Mouse (Mus musculus) intestine, embryonic 16.5 days (tissue): ENCODE results near the gene Fam89a. TPM values are rescaled to one million over a fixed set of nuclear protein-coding genes. Genes with fewer than 3 reads are reported as not detected.

ENCODE experiments used
- ATAC-seq: fragments of 200-750 bp; cut with Nextera tagmentation; 2 replicates; pipeline ENCODE4 v1.8.0; 2017; ENCODE audit warnings: moderate TSS enrichment, moderate library complexity
- H3K27ac ChIP-seq: fragments of 300-500 bp; sonication (generic); 2 replicates; pipeline ENCODE4 v1.5.1; 2014; ENCODE audit warnings: mild to moderate bottlenecking, low read length
- H3K27me3 ChIP-seq: fragments of 300-500 bp; sonication (generic); replicated peaks from 2 replicates; pipeline ENCODE4 v1.6.1; 2014; ENCODE audit warnings: low read length, control low read depth, mixed read lengths; ENCODE audit not compliant: control insufficient read depth, insufficient read depth
- H3K36me3 ChIP-seq: fragments of 300-500 bp; sonication (generic); 2 replicates; pipeline ENCODE4 v1.6.1; 2014; ENCODE audit warnings: low read length, control low read depth; ENCODE audit not compliant: control insufficient read depth, insufficient read depth
- H3K4me1 ChIP-seq: fragments of 300-500 bp; sonication (generic); 2 replicates; pipeline ENCODE4 v1.6.1; 2014; ENCODE audit warnings: low read length, control low read depth, mixed read lengths; ENCODE audit not compliant: control insufficient read depth, insufficient read depth
- H3K4me2 ChIP-seq: fragments of 300-500 bp; sonication (generic); 2 replicates; pipeline ENCODE4 v1.6.1; 2014; ENCODE audit warnings: low read depth, low read length, control low read depth
- H3K4me3 ChIP-seq: fragments of 300-500 bp; sonication (generic); 2 replicates; pipeline ENCODE4 v1.5.1; 2014; ENCODE audit warnings: mild to moderate bottlenecking, low read length
- H3K9ac ChIP-seq: fragments of 300-500 bp; sonication (generic); 2 replicates; pipeline ENCODE4 v1.6.1; 2014; ENCODE audit warnings: low read depth, low read length
- H3K9me3 ChIP-seq: fragments of 300-500 bp; sonication (generic); 2 replicates; pipeline ENCODE4 v1.6.1; 2016; ENCODE audit warnings: low read length, control low read depth; ENCODE audit not compliant: control insufficient read depth
- WGBS: fragments of 180-500 bp; shearing (Covaris S2); extraction: QIAGEN DNeasy Blood & Tissue Kit; methylation state at CpG from one replicate; pipeline ENCODE4 v1.1.7; 2014; 5-methylcytosine and 5-hydroxymethylcytosine counted together
- polyA plus RNA-seq: library from polyadenylated mRNA; unstranded; fragments of >200 nt; fragmentation: Nextera tagmentation; extraction: Ambion mirVana; gene quantifications from 2 replicates; pipeline ENCODE4 v1.2.1, GENCODE M21; 2015

Fam89a gene
- polyA plus RNA-seq, 1 experiment from 2014 or later: 2.9 TPM

GRCm38 (mm10) chr8:124756153-124756552, 4.5 kb upstream of the Fam89a start:
- Histone ChIP-seq H3K4me1 (peaks cover 24% of the 10 kb centered on the region), H3K9me3 (no peaks in the 10 kb centered on the region), H3K4me3 (no peak overlapping the region), H3K9ac (no peak overlapping the region), H3K4me2 (no peak overlapping the region), H3K27ac (no peak overlapping the region), H3K36me3 (no peaks in the 10 kb centered on the region), H3K27me3 (peaks cover 5% of the 10 kb centered on the region; the same call in 1 of the 2 replicates)
- ATAC-seq: no peak
- WGBS: 76% methylated on average over 2 of the region's 2 CpGs

DNA sequence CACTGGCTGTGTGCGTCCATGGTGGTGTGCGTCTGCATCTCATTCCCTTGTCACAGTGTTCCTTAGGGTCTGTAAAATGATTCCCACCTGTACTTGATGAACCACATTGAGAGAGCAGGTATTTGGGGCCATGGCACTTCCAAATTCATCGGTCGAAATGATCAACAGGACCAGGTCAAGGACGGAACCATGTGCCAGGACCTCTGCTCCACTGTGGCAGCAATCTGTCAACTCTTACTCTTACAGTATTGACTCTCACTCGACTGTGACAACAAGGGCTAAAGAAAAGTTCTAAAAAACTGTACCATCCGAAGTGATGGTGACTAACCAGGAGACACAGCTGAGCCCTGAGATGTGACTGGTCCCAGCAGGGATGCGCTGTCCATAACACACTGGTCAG, 3.8 kb upstream of the Fam89a start:
- Histone ChIP-seq H3K4me1 (peaks cover 26% of the 10 kb centered on the region), H3K9me3 (no peaks in the 10 kb centered on the region), H3K27ac (no peak overlapping the region), H3K4me3 (no peak overlapping the region), H3K9ac (no peak overlapping the region), H3K27me3 (peaks cover 11% of the 10 kb centered on the region; the same call in 1 of the 2 replicates), H3K36me3 (no peaks in the 10 kb centered on the region), H3K4me2 (no peak overlapping the region)
- ATAC-seq: no peak
- 84% methylated on average over 8 of the region's 8 CpGs for WGBS

GRCm38 (mm10) chr8:124754792-124755190, 3.2 kb upstream of the Fam89a start:
- H3K9ac ChIP-seq: no peak overlapping the region

DNA sequence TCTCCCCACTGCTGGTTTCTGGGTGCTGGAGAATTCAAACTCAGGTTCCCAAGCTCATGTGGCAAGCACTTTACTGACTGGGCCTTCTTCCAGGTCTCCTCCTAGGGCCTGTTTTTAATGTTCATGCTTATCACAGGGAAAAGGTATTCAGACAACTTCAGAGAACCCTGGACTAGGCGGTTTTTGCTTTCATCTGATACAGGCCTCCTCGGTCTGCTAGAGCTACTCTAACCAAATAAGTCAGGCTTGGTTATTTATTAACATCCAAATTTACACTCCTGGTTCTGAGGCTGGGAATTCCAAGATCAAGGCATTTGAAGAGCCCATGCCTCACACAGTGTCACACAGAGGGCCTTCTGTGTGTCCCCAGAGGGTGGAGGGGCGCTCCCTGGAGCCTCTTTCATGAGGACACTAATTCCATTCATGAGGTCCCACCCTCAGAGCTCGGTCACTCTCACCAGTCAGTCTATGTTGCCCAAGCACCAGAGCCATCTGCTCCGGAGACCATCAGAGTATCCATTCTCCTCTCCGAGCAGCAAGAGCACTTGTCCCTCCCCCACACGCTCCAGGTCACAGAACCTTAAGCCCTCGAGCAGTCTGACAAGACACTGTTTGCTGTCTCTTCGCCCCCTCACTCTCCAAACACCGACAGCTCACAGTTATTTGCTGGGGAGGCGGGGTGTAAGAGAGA, 2.6 kb upstream of the Fam89a start:
- peak; percentile 53 for ATAC-seq
- Histone ChIP-seq H3K9ac (no peak overlapping the region), H3K36me3 (no peaks in the 10 kb centered on the region), H3K9me3 (no peaks in the 10 kb centered on the region), H3K4me3 (no peak overlapping the region), H3K27ac (no peak overlapping the region), H3K27me3 (peaks cover 17% of the 10 kb centered on the region), H3K4me2 (no peak overlapping the region), H3K4me1 (peaks cover 26% of the 10 kb centered on the region)
- WGBS: 13% methylated on average over 11 of the region's 11 CpGs

More at GRCm38 (mm10) chr8:124754792-124755190, 3.2 kb upstream of the Fam89a start:
- H3K9me3 ChIP-seq: no peaks in the 10 kb centered on the region
- no peak overlapping the region for H3K27ac ChIP-seq
- no peaks in the 10 kb centered on the region for H3K36me3 ChIP-seq
- H3K27me3 ChIP-seq: peaks cover 17% of the 10 kb centered on the region
- 33% methylated on average over 4 of the region's 4 CpGs for WGBS
- no peak overlapping the region for H3K4me2 ChIP-seq
- H3K4me3 ChIP-seq: no peak overlapping the region
- H3K4me1 ChIP-seq: peaks cover 26% of the 10 kb centered on the region
- ATAC-seq: no peak

- no peak overlapping the region for H3K9ac ChIP-seq
- peaks cover 26% of the 10 kb centered on the region for H3K4me1 ChIP-seq
- no peak overlapping the region for H3K4me3 ChIP-seq
- H3K36me3 ChIP-seq: no peaks in the 10 kb centered on the region
- H3K27ac ChIP-seq: no peak overlapping the region
- 48% methylated on average over 21 of the region's 21 CpGs for WGBS
- H3K9me3 ChIP-seq: no peaks in the 10 kb centered on the region
- no peak for ATAC-seq
- H3K27me3 ChIP-seq: peaks cover 17% of the 10 kb centered on the region
- no peak overlapping the region for H3K4me2 ChIP-seq
Measured at GRCm38 (mm10) chr8:124752325-124752862, 762 bp upstream of the Fam89a start.

DNA sequence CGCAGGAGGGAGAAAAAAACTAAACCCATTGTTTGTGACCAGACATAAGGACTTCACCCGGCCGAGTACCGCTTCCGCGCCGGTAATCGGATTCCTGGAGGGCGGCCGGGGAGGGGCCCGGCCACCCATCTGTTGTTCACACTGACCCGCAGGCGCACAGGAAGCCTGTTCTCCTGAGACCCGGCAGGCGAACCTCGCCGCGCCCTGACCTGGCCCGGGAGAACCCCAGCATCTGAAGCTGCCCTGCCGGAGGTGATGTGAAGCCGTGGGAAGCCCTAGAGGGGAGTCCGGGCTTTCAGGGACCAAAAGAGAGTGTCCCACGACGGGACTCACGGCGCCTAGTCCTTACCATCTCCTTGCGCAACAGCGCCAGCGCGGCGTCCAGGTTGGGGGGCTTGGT, 441 bp downstream of the Fam89a start:
- H3K4me3 ChIP-seq: peak overlapping the region; percentile 67
- H3K9me3 ChIP-seq: no peaks in the 10 kb centered on the region
- WGBS: under 1% methylated on average over 31 of the region's 31 CpGs
- peaks cover 17% of the 10 kb centered on the region for H3K27me3 ChIP-seq
- H3K4me1 ChIP-seq: peaks cover 31% of the 10 kb centered on the region
- H3K27ac ChIP-seq: no peak overlapping the region
- ATAC-seq: peak; percentile 14; the same call in 1 of the 2 replicates
- no peaks in the 10 kb centered on the region for H3K36me3 ChIP-seq
- H3K9ac ChIP-seq: peak overlapping the region; percentile 59
- H3K4me2 ChIP-seq: peak overlapping the region; percentile 97

- H3K9me3 ChIP-seq: no peaks in the 10 kb centered on the region
- no peak overlapping the region for H3K4me2 ChIP-seq
- ATAC-seq: peak; percentile 21; the same call in 1 of the 2 replicates
- peaks cover 13% of the 10 kb centered on the region for H3K27me3 ChIP-seq
- peaks cover 11% of the 10 kb centered on the region for H3K4me1 ChIP-seq
- H3K36me3 ChIP-seq: no peaks in the 10 kb centered on the region
- H3K9ac ChIP-seq: no peak overlapping the region
- 56% methylated on average over 13 of the region's 13 CpGs for WGBS
- H3K27ac ChIP-seq: no peak overlapping the region
- H3K4me3 ChIP-seq: no peak overlapping the region
Measured at GRCm38 (mm10) chr8:124746661-124747060, 5.0 kb downstream of the Fam89a start.

- Histone ChIP-seq H3K4me3 (no peak overlapping the region), H3K9ac (no peak overlapping the region), H3K4me2 (no peak overlapping the region), H3K36me3 (peaks cover 8% of the 10 kb centered on the region; the same call in 1 of the 2 replicates), H3K4me1 (no peaks in the 10 kb centered on the region), H3K27me3 (no peaks in the 10 kb centered on the region), H3K9me3 (no peaks in the 10 kb centered on the region), H3K27ac (no peak overlapping the region)
- no peak for ATAC-seq
- 68% methylated on average over 1 of the region's 1 CpGs for WGBS
Measured at GRCm38 (mm10) chr8:124739268-124739667, 12.4 kb downstream of the Fam89a start.

DNA sequence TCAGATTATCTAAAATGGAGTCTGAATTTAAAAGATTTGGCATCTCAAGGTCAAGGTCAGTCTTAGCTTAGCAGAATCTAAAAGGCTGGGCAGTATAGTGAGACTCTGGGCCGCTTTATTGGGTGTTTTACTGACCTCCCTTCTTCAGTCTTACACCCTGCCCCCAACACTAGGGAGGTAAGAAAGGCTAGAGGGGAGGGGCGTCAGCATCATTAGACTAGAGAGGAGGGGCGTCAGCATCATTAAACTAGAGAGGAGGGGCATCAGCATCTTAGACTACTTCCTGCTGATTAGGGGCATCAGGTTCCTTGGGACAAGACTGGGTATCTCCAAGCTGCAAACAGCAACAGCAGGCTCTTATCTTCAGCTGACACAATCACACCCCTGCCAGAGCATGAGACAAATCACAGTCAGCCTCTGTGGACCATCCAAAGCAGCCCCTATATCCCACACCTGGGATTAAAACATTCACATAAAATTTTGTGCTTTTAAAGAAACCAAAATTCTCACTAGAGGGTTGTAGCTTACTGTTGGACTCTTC, 16.2 kb downstream of the Fam89a start:
- 61% methylated on average over 3 of the region's 3 CpGs for WGBS
- no peak overlapping the region for H3K4me3 ChIP-seq
- no peaks in the 10 kb centered on the region for H3K4me1 ChIP-seq
- no peaks in the 10 kb centered on the region for H3K27me3 ChIP-seq
- no peak overlapping the region for H3K4me2 ChIP-seq
- H3K27ac ChIP-seq: no peak overlapping the region
- peaks cover 18% of the 10 kb centered on the region for H3K36me3 ChIP-seq
- no peaks in the 10 kb centered on the region for H3K9me3 ChIP-seq
- ATAC-seq: no peak
- H3K9ac ChIP-seq: no peak overlapping the region
